Mouse (Mus musculus) embryonic facial prominence, embryonic 14.5 days (tissue): ENCODE measurements around the gene Vps53. TPM values are rescaled to one million over a fixed set of nuclear protein-coding genes. Genes with fewer than 3 reads are reported as not detected.

ENCODE experiments used
- ATAC-seq: fragments of 200-750 bp; cut with Nextera tagmentation; 2 replicates; pipeline ENCODE4 v1.8.0; 2017; ENCODE audit warnings: low read depth, moderate number of reproducible peaks, moderate TSS enrichment
- DNase-seq: peaks from one replicate; pipeline ENCODE4 v3.0.0-alpha.2; 2015; ENCODE audit warnings: low spot score
- H3K27ac ChIP-seq: fragments of 300-500 bp; sonication (generic); replicated peaks from 2 replicates; pipeline ENCODE4 v1.5.1; 2014; ENCODE audit warnings: low read depth, mild to moderate bottlenecking, low read length, moderate library complexity
- H3K27me3 ChIP-seq: fragments of 300-500 bp; sonication (generic); replicated peaks from 2 replicates; pipeline ENCODE4 v1.6.1; 2014; ENCODE audit warnings: low read length; ENCODE audit not compliant: control insufficient read depth, insufficient read depth
- H3K36me3 ChIP-seq: fragments of 300-500 bp; sonication (generic); 2 replicates; pipeline ENCODE4 v1.6.1; 2014; ENCODE audit warnings: low read length, mixed read lengths; ENCODE audit not compliant: control insufficient read depth, insufficient read depth
- H3K4me1 ChIP-seq: fragments of 300-500 bp; sonication (generic); 2 replicates; pipeline ENCODE4 v1.6.1; 2014; ENCODE audit warnings: antibody characterized with exemption, low read length; ENCODE audit not compliant: control insufficient read depth, insufficient read depth
- H3K4me2 ChIP-seq: fragments of 300-500 bp; sonication (generic); 2 replicates; pipeline ENCODE4 v1.6.1; 2014; ENCODE audit warnings: low read depth, mild to moderate bottlenecking, low read length, moderate library complexity, mixed read lengths
- H3K4me3 ChIP-seq: fragments of 300-500 bp; sonication (generic); 2 replicates; pipeline ENCODE4 v1.5.1; 2014; ENCODE audit warnings: low read depth, mild to moderate bottlenecking, low read length
- H3K9ac ChIP-seq: fragments of 300-500 bp; sonication (generic); 2 replicates; pipeline ENCODE4 v1.6.1; 2014; ENCODE audit warnings: low read depth, mild to moderate bottlenecking, low read length, moderate library complexity, mixed read lengths
- H3K9me3 ChIP-seq: fragments of 300-500 bp; sonication (generic); 2 replicates; pipeline ENCODE4 v1.6.1; 2016; ENCODE audit warnings: low read length; ENCODE audit not compliant: control insufficient read depth
- WGBS: fragments of 180-500 bp; shearing (Covaris S2); extraction: QIAGEN DNeasy Blood & Tissue Kit; methylation state at CpG from one replicate; pipeline ENCODE4 v1.1.7; 2014; 5-methylcytosine and 5-hydroxymethylcytosine counted together
- polyA plus RNA-seq: library from polyadenylated mRNA; unstranded; fragments of >200 nt; fragmentation: Nextera tagmentation; extraction: Ambion mirVana; gene quantifications from 2 replicates; pipeline ENCODE4 v1.2.1, GENCODE M21; 2014

The Vps53 gene
- polyA plus RNA-seq, 1 experiment from 2014 or later: 32.4 TPM

- Histone ChIP-seq H3K27ac (peak overlapping the region; percentile 53), H3K9ac (no peak overlapping the region), H3K36me3 (0 out of 2 replicates have a peak, but pooled peaks cover 9% of the 10 kb centered on the region), H3K9me3 (no peaks in the 10 kb centered on the region), H3K4me1 (peaks cover 21% of the 10 kb centered on the region), H3K4me2 (0 out of 2 replicates have a peak overlapping the region, but pooled peaks have one; percentile 13), H3K4me3 (no peak overlapping the region), H3K27me3 (no peaks in the 10 kb centered on the region)
- peak; percentile 81 for DNase-seq
- ATAC-seq: peak; percentile 26
- 16% methylated on average over 5 of the region's 5 CpGs for WGBS
These were observed 136.6 kb downstream of the Vps53 start for GRCm38 (mm10) chr11:76042882-76043281.

- Histone ChIP-seq H3K4me2 (0 out of 2 replicates have a peak overlapping the region, but pooled peaks have one; percentile 8), H3K36me3 (0 out of 2 replicates have a peak, but pooled peaks cover 9% of the 10 kb centered on the region), H3K9ac (no peak overlapping the region), H3K9me3 (no peaks in the 10 kb centered on the region), H3K27ac (peak overlapping the region; percentile 53), H3K4me3 (no peak overlapping the region), H3K4me1 (peaks cover 21% of the 10 kb centered on the region), H3K27me3 (no peaks in the 10 kb centered on the region)
- ATAC-seq (no peak), DNase-seq (no peak)
- WGBS: 33% methylated on average over 10 of the region's 10 CpGs
These were observed 137.3 kb downstream of the Vps53 start for GRCm38 (mm10) chr11:76042041-76042638.

- Histone ChIP-seq H3K9me3 (no peaks in the 10 kb centered on the region), H3K4me1 (peaks cover 21% of the 10 kb centered on the region), H3K9ac (no peak overlapping the region), H3K27ac (no peak overlapping the region), H3K4me3 (no peak overlapping the region), H3K36me3 (0 out of 2 replicates have a peak, but pooled peaks cover 6% of the 10 kb centered on the region), H3K27me3 (no peaks in the 10 kb centered on the region), H3K4me2 (no peak overlapping the region)
- DNase-seq: no peak
- WGBS: 58% methylated on average over 4 of the region's 4 CpGs
- no peak for ATAC-seq
These were observed 138.6 kb downstream of the Vps53 start for GRCm38 (mm10) chr11:76040761-76041376.

GRCm38 (mm10) chr11:76040106-76040505 lies 139.3 kb downstream of the Vps53 start:
- ATAC-seq (no peak), DNase-seq (no peak)
- no peaks in the 10 kb centered on the region for H3K9me3 ChIP-seq
- H3K27ac ChIP-seq: no peak overlapping the region
- H3K27me3 ChIP-seq: no peaks in the 10 kb centered on the region
- H3K9ac ChIP-seq: no peak overlapping the region
- WGBS: 82% methylated on average over 8 of the region's 8 CpGs
- H3K36me3 ChIP-seq: no peaks in the 10 kb centered on the region
- H3K4me1 ChIP-seq: peaks cover 21% of the 10 kb centered on the region
- H3K4me2 ChIP-seq: no peak overlapping the region
- H3K4me3 ChIP-seq: no peak overlapping the region

GRCm38 (mm10) chr11:76039271-76040053 lies 140.0 kb downstream of the Vps53 start:
- H3K9me3 ChIP-seq: no peaks in the 10 kb centered on the region
- no peak overlapping the region for H3K9ac ChIP-seq
- no peak for ATAC-seq
- no peak overlapping the region for H3K27ac ChIP-seq
- H3K36me3 ChIP-seq: no peaks in the 10 kb centered on the region
- 89% methylated on average over 3 of the region's 3 CpGs for WGBS
- H3K27me3 ChIP-seq: no peaks in the 10 kb centered on the region
- H3K4me1 ChIP-seq: peaks cover 21% of the 10 kb centered on the region
- DNase-seq: no peak
- no peak overlapping the region for H3K4me3 ChIP-seq
- no peak overlapping the region for H3K4me2 ChIP-seq

GRCm38 (mm10) chr11:76037581-76038294 lies 141.7 kb downstream of the Vps53 start:
- Histone ChIP-seq H3K27me3 (no peaks in the 10 kb centered on the region), H3K9me3 (no peaks in the 10 kb centered on the region), H3K4me2 (no peak overlapping the region), H3K4me3 (no peak overlapping the region), H3K27ac (no peak overlapping the region), H3K36me3 (no peaks in the 10 kb centered on the region), H3K4me1 (peaks cover 14% of the 10 kb centered on the region), H3K9ac (no peak overlapping the region)
- ATAC-seq (no peak), DNase-seq (no peak)
- 39% methylated on average over 6 of the region's 6 CpGs for WGBS

- no peak for ATAC-seq
- H3K9ac ChIP-seq: no peak overlapping the region
- no peaks in the 10 kb centered on the region for H3K9me3 ChIP-seq
- 72% methylated on average over 8 of the region's 8 CpGs for WGBS
- H3K4me2 ChIP-seq: no peak overlapping the region
- H3K36me3 ChIP-seq: no peaks in the 10 kb centered on the region
- no peak overlapping the region for H3K4me3 ChIP-seq
- no peaks in the 10 kb centered on the region for H3K27me3 ChIP-seq
- H3K4me1 ChIP-seq: no peaks in the 10 kb centered on the region
- H3K27ac ChIP-seq: no peak overlapping the region
- no peak for DNase-seq
These were observed 144.3 kb downstream of the Vps53 start for GRCm38 (mm10) chr11:76035182-76035581.

- H3K4me3 ChIP-seq: no peak overlapping the region
- no peaks in the 10 kb centered on the region for H3K36me3 ChIP-seq
- no peaks in the 10 kb centered on the region for H3K9me3 ChIP-seq
- H3K4me2 ChIP-seq: no peak overlapping the region
- H3K4me1 ChIP-seq: no peaks in the 10 kb centered on the region
- no peak for ATAC-seq
- WGBS: 77% methylated on average over 4 of the region's 4 CpGs
- no peaks in the 10 kb centered on the region for H3K27me3 ChIP-seq
- H3K27ac ChIP-seq: no peak overlapping the region
- no peak for DNase-seq
- no peak overlapping the region for H3K9ac ChIP-seq
These were observed 145.6 kb downstream of the Vps53 start for GRCm38 (mm10) chr11:76033836-76034235.
